Mouse (Mus musculus): Measurements from ENCODE around the gene Stag1. TPM values are rescaled to one million over a fixed set of nuclear protein-coding genes. Genes with fewer than 3 reads are reported as not detected.
A peak's percentile ranks its signal among the peaks of the same experiment; 100 is the strongest.

Stag1 gene
- total RNA-seq, 1 experiment from 2014 or later = 115 TPM

DNA sequence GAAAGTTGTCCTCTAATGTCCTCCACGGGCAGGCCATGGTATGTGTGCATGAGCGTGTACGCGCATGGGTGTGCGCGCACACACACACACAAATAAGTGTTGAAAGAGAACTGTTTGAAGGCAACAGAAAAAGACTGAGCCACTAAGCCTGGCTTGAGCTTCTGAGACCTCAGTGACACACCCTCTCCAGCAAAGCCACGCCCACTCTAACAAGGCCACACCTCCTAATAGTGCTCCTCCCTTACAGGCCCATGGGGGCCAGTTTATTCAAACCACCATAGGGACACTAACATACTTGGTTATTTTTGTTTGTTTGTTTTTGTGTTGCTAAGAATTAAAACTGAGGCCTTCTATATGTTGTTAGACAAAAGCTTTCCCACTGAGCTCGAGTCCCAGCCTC lies 1.3 kb upstream of the Stag1 start:
- no peak for ATAC-seq (replicated peaks in 1 of 2; ENCODE audit: insufficient read depth in 1 of 2, low FRiP score in 2 of 2, low TSS enrichment in 1 of 2, low read depth in 1 of 2, poor library complexity in 2 of 2, severe bottlenecking in 2 of 2)

DNA sequence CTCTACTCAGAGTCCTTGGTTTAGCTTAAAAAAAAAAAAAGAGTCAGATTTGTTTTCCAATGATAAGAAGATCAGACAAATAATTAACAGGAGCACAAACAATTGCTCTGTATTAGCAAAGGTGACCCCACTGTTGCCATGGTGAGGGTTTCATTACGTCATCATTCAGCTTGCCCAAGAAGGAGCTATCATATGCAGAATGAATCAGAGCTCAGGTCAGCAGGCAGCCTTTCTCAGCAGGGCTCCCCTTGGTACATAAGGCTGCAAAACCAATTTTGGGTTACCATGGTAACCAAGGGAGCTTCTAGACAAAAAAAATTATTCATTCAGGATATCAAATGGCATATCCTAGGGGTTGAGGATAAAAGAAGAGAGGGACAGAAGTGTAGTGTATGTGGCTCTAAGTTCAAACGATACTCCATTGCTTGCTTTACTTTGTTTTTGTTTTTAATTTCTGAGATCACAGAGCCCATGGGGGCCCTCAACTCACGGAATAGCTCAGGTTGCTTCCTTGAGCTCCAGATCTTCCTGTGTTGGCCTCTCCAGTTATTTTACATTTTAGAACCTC lies 2.2 kb downstream of the Stag1 start:
- ATAC-seq (replicated peaks in 1 of 2; ENCODE audit: insufficient read depth in 1 of 2, low FRiP score in 2 of 2, low TSS enrichment in 1 of 2, low read depth in 1 of 2, poor library complexity in 2 of 2, severe bottlenecking in 2 of 2) = no peak

DNA sequence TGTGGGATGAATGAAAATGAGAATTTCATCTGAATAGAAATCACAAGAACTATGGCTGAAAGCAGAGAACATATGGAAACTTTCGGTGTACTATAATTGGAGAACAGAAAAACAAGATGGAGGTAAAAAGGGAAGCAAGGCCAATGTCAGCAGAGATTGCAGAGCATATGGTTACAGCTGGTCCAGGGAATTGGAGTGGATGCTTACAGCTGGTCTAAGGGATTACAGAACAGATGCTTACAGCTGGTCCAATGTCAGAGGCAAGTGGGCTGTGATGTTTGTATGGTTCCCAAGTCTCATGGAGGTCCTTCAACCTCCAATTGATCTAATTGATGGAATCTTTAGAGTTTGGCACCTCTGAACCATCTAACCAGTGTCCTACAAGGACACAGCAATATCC lies 4.5 kb downstream of the Stag1 start:
- ATAC-seq (replicated peaks in 1 of 2; ENCODE audit: insufficient read depth in 1 of 2, low FRiP score in 2 of 2, low TSS enrichment in 1 of 2, low read depth in 1 of 2, poor library complexity in 2 of 2, severe bottlenecking in 2 of 2) = no peak

DNA sequence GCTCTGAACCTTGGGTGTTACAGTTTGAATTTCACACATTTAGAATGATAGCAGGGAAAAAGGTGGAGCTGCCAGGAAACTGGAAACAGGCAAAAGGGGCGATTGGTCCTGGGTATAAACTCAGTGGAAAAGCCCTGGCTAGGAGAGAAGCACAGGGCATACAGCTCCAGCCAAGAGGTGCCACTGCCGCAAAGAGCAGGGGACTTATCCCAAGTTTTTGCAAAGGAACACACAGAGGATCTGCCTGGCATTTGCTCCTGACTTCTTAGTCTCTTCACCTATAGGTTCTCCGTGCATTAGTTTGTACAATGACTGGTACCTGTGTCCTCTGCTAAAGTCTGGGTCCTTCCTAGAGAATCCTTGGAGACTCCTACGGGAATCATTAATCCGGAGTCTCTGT lies 5.6 kb downstream of the Stag1 start:
- ATAC-seq (replicated peaks in 1 of 2; ENCODE audit: insufficient read depth in 1 of 2, low FRiP score in 2 of 2, low TSS enrichment in 1 of 2, low read depth in 1 of 2, poor library complexity in 2 of 2, severe bottlenecking in 2 of 2) = no peak

DNA sequence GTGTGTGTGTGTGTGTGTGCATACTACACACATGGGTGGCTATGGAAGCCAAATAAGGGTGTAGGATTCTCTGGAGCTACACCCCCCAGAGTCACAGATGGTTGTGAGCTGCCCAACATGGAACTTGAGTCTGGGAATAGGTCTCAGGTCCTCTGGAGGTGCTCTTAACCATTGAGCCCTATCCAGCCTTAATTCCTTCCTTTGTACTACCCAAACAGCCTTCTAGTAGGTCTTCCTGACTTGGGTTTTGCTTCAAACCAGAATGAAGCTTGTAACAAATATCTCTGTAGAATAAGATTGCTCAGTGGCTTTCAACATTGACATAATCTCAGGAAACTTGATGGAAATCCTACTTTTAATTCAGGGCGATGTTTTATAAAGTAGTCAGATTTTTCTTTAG lies 7.9 kb downstream of the Stag1 start:
- no peak for ATAC-seq (replicated peaks in 1 of 2; ENCODE audit: insufficient read depth in 1 of 2, low FRiP score in 2 of 2, low TSS enrichment in 1 of 2, low read depth in 1 of 2, poor library complexity in 2 of 2, severe bottlenecking in 2 of 2)

DNA sequence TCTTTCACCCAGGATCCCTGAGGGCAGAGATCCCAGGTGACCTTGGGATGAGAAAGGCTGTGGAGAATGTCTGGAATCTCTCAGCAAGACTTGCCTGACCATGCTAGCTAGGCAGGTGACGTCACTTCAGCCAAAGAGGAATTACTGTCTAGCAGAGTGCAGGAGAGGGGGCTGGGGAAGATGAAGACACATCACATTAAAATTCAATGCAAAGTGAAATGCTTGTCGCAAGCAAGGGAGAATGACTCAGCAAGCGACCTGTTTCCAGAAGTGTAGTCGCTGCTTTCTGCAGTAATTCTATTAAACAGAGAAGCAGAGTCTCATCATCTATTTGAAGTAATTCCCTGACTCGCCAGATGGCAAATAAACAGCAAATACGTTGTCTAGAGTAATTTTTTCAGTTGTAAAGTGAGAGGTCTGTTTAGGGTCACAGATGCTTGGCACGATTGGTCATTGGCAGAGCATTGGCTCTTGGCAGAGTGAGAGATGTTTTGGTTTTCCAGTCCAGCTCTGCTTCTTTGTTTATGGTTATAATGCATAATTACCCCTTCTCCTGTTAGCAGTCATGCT lies 8.5 kb downstream of the Stag1 start:
- ATAC-seq (replicated peaks in 1 of 2; ENCODE audit: insufficient read depth in 1 of 2, low FRiP score in 2 of 2, low TSS enrichment in 1 of 2, low read depth in 1 of 2, poor library complexity in 2 of 2, severe bottlenecking in 2 of 2) = no peak

DNA sequence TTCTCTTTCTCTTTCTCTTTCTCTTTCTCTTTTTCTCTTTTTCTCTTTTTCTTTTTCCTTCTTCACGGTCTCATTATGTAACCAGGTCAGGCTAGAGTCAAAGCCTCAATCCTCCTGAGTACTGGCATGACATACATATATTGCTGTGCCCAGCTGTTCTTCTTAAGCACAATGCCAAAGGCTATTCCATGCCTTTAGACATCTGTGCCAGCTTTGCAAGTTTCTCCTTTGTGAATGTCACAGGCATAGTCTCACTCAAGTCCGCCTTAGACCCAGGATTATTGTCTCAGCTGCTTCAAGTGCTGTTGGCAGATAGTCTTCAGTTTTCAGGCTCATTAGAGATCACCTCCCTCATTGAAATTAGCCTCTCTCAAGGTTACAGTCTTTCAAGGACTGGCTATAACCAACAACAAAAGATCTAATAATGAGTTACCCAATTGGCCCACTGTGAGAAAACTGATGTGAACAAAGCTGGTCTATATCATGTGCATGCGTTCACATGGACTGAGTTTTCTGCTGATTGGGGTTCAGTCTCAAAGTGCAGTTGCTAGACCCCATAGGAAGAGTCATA lies 16.0 kb downstream of the Stag1 start:
- no peak for ATAC-seq (replicated peaks in 1 of 2; ENCODE audit: insufficient read depth in 1 of 2, low FRiP score in 2 of 2, low TSS enrichment in 1 of 2, low read depth in 1 of 2, poor library complexity in 2 of 2, severe bottlenecking in 2 of 2)

DNA sequence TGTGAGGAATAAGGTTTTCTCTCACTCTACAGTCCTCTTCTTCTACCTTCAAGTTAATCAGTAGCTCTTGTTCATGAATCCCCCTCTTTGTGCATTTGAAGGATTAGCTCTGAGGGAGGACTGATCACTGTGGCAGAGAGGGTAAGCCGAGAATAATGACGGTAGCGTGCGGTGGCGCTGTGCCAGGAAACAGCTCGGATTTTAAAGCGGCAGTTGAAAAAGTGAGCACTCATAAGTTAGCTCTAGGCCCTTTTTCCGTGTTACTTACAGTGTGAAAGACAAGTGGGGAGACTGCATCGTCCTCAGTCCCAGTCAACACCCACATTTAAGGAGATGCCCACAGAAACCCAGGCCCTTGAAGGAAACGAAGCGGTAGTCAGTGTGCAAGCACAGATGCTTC lies 19.3 kb downstream of the Stag1 start:
- ATAC-seq (replicated peaks in 1 of 2; ENCODE audit: insufficient read depth in 1 of 2, low FRiP score in 2 of 2, low TSS enrichment in 1 of 2, low read depth in 1 of 2, poor library complexity in 2 of 2, severe bottlenecking in 2 of 2) = no peak

DNA sequence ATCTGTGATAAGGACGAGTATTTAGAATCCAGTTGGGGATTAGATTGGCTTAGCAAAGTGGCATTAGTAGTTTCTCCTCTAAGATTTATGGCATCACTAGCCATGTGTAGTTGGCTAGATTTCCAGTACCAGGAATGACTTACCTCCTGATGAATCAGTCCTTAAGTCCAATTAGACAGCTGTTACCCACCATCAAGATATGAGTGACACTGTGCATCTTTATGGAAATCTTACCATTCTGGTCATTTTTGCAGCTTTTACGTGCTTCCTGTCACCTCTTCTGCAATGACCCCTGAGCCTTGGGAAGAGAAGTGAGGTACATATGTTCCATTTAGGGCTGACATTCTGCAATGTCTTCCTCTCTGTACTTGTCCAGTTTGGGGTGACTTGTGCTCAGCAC lies 28.7 kb downstream of the Stag1 start:
- ATAC-seq (replicated peaks in 1 of 2; ENCODE audit: insufficient read depth in 1 of 2, low FRiP score in 2 of 2, low TSS enrichment in 1 of 2, low read depth in 1 of 2, poor library complexity in 2 of 2, severe bottlenecking in 2 of 2) = no peak

DNA sequence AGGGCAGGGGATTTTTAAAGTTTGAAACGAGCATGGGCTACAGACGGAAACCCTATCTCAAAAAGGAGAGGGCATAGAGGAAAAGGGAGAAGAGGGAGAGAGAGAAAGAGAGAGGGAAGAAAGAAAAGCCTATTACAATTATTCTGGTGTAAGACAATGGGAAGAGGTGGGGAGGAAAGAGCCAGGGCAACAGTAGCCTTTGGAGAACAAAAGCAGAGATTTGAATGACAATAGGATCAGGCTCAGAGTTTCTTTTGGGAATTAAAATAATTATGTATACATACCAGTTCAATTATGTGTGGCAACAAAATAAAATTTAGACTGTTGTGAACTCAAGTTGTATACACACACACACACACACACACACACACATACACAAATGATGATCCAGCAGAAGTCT lies 43.2 kb downstream of the Stag1 start:
- no peak for ATAC-seq (replicated peaks in 1 of 2; ENCODE audit: insufficient read depth in 1 of 2, low FRiP score in 2 of 2, low TSS enrichment in 1 of 2, low read depth in 1 of 2, poor library complexity in 2 of 2, severe bottlenecking in 2 of 2)

DNA sequence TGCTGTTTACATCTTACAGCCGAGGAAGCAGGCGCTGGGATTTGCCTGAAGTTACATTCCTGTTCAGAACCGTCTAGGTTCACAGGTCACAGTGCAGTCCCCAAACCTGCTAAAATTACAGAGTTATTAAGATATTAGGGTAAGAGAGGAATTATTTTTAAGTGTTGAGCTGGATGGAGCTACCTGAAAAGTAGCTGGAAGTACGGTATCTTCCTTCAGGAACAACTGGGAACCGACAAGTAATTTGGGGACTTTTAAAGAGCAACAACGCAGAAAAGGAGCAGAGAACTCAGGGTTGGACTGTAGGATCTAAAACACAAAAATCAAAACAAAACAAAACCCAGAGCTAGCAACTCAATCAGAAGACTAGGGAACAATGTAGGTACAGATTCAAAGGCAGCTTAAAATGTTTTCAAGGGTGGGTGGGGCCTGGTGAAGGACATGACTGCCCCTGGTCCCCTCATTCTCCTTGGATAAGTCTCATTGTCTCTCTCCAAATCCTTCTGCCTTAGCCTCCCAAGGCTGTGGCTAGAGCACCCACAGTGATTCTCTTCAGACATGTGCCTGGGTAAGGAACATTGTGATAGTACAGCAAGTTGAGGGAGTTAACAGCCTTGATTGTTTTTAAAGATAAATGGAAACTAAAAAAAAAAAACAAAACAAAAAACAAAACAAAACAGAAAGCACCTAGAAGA lies 43.9 kb downstream of the Stag1 start:
- no peak for ATAC-seq (replicated peaks in 1 of 2; ENCODE audit: insufficient read depth in 1 of 2, low FRiP score in 2 of 2, low TSS enrichment in 1 of 2, low read depth in 1 of 2, poor library complexity in 2 of 2, severe bottlenecking in 2 of 2)

DNA sequence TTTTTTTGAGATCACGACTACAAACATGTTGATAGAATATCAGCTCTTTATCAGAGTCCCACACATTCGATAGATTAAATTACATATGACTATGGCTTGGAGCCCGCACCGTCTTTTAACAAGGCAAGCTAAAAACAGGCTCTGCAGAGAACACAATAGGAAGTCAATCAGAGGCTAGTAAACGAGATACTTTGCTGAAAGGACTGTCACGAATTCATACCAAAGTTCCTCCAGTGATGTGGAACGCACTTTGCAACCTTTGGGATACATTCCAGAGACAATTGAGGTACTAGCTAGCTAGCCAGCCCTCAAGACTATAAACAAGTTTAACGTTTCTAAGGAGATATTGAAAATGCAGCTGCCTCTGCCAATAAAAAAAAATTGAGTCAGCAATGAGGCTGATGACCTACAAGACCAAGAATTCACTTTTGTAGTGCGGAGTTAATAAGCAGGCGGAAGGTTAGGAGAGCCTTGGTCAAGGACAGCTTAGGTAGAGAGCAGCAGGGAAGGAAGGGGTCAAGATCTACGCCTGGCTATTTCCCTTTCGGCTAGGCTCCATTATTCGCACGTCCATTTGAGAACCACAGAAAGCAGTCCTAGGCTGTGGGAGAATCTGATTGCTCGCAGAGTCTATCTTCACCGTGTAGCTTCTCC lies 44.7 kb downstream of the Stag1 start:
- ATAC-seq (replicated peaks in 1 of 2; ENCODE audit: insufficient read depth in 1 of 2, low FRiP score in 2 of 2, low TSS enrichment in 1 of 2, low read depth in 1 of 2, poor library complexity in 2 of 2, severe bottlenecking in 2 of 2) = no peak; a peak in 2 of 4 replicates

DNA sequence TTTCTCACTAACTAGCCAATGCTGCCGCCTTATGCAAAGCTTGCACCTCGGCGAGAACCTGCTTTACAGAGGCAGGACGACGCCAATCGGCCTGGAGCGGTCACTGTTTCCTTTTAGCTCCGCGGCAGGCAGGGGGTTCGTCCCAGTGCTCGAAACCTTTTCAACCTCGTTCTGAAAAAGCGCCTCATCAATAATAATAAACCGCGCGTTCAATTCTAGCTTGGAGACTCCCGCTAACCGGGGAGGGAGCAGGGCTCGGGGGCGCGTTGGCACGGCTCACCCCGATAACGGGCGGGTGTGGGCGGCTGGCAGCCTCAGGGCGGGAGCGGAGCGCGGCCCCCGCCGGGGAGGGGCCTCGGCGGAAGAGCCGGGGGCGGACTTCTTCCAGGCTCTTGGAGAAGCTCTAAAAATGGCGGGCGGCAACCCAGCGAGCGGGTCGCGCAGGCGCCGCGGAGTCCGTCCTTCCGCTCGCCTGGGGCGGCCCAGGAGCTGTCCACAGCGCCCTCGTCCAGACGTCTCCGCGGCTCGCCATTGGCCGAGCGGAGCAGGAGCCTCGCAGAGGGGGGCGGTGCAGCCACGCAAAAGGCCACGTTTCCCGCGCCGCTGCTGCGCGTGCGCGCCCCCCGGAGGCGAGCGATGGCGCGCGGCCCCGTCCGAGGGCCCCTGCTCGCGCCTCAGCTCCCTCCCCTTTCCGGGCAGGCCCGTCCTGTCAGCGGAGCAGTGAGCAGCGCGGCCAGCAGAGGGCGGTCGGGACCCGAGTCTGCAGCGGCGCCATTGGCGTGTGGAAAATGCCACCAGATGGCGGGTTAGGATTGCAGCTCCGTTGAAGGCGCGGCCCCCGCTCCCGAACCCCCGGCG lies 45.5 kb downstream of the Stag1 start:
- ATAC-seq (replicated peaks in 1 of 2; ENCODE audit: insufficient read depth in 1 of 2, low FRiP score in 2 of 2, low TSS enrichment in 1 of 2, low read depth in 1 of 2, poor library complexity in 2 of 2, severe bottlenecking in 2 of 2) = peak; percentile 79 to 87

DNA sequence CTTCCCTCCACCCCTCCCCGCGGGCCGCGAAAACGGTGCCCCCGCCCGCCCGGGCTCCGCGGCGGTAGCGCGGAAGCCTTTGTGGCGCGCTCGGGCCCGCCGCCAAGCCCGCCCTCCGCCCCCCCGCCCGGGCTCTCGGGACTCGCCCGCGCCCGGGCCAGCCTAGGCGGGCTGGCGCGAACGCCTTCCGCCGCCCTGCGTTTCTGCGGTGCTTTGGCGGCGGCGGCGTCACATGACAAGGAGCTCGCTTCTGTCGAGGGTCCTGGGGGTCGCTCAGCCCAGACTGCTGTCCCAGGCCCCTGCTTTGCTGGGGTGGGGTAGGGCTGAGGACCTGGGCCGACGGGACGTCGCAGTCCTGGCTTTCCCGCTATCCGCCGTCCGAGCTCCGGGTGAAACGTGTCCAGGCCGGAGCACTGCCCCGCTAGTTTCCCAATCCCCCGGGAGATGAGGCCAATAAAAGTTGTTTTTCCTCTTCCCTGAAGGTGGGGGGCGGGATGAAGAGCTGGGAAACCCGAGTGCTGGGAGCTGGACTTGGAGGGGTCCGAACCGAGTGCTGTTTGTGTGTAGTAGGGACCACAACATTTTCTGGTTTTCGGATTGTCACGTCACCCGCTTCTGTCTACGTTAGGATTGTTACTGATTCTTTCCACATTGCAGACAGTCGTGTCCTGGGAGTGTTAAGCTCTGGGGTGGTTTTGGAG lies 46.6 kb downstream of the Stag1 start:
- 0 out of 4 replicates have a peak, but pooled peaks of 1 of the 2 experiments have one; percentile 4 for ATAC-seq (replicated peaks in 1 of 2; ENCODE audit: insufficient read depth in 1 of 2, low FRiP score in 2 of 2, low TSS enrichment in 1 of 2, low read depth in 1 of 2, poor library complexity in 2 of 2, severe bottlenecking in 2 of 2)

DNA sequence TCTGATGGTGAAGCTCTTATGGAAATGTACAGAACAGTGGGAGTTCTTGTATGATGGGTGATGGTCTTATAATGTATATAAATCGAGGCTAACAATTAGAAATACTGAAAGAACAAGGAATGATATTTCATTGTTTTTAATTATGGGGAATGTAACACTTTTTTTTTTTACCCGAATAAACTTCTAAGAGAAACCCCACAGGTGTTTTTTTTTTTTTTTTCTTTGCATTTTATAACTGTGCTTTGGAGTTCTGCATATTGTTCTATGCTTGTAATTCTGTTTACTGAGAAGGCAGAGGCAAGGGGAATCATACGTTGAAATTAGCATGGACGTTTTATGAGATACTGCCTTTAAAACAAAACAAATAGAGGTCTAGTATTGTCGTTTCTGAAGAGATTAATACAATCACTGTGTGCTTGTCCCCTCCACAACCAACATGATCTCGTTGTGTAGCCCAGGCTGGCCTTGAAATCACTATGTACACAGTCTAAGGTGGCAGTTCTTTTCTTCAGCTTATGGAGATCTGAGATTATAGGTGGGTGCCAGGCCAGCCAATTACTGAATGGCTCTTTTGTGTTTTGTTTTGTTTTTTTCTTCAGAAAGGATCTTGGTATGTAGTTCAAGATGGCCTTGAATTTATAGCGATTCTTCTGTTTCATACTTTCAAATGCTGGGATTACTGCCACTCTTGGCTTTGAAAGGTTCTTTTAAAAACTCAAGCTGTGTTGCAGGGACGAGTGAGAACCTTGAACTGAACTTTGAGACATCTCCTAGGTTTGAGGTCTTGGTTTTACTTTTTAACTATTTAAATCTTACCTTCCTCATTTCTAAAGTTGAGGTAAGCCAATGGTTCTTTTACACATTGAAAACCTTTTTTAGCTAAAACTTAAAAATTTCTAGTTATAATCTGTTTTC lies 47.7 kb downstream of the Stag1 start:
- ATAC-seq (replicated peaks in 1 of 2; ENCODE audit: insufficient read depth in 1 of 2, low FRiP score in 2 of 2, low TSS enrichment in 1 of 2, low read depth in 1 of 2, poor library complexity in 2 of 2, severe bottlenecking in 2 of 2) = no peak

DNA sequence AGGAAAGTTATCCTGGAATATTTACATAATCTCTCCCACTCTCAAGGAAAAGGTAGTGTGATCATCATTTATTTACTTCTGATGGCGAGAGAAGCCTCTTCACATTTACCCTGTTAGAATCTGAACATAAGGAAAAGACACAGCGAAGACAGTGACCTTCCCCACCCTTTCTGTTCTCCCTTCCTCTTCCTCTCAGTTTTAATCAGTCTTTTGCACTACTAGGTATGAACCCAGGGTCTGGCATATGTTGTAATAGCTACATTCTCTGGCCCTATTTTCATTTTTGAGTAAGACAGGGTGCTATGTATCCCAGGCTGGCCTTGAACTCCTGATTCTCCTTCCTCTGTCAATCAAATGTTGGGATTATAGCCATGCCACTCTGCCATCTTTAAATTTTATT lies 48.7 kb downstream of the Stag1 start:
- ATAC-seq (replicated peaks in 1 of 2; ENCODE audit: insufficient read depth in 1 of 2, low FRiP score in 2 of 2, low TSS enrichment in 1 of 2, low read depth in 1 of 2, poor library complexity in 2 of 2, severe bottlenecking in 2 of 2) = no peak

Measured in hematopoietic stem cell, adult 5-6 weeks (primary cell).